Mouse (Mus musculus) ovary, adult 18-20 months (tissue): ENCODE measurements around the gene Fan1.

ENCODE experiments used
- DNase-seq: peaks from one replicate; pipeline ENCODE4 v3.0.0; 2022; ENCODE audit warnings: low spot score, mixed read lengths

Fan1 gene

DNA sequence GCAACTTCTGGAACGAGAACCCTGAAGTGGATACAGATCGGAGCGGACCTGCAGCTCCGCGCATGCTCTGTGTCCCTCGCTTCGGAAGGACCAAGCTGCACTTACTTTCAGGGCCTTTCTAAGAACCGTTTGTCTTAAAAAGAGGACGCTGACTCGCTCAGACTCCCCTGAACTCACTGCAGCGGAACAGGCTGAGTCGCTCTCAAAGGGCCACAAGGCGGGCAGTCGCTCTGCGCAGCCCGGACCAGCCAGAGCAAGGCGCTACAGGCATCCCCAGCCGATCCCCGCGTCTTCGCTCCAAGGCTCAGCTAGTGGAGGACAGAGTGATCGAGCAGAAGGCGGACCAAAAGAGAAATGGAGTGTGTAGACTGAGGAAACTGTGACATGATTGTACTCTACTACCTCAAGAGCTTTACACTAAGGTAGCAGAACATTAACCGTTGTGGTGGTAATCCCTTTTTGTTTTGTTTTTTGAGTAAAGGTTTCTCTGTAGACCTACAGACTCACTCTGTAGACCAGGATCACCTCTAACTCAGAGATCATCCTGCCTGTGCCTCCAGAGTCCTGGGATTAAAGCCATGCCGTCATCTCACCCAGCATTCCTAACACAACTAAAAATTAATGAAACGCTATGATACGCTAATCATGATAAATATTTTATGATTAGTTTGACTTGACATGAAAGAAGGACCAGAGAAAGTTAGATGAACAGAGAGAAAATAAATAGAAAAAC, at the start of gene Fan1:
Fan1 (minus strand) TSS at position 266 of the 733 bp plus-strand sequence.
- DNase-seq = peak; percentile 70

- no peak for DNase-seq
These were observed 30.1 kb upstream of the Fan1 start for GRCm38 (mm10) chr7:64403989-64404388.

GRCm38 (mm10) chr7:64402452-64402851, 28.6 kb upstream of the Fan1 start:
- DNase-seq = no peak

- no peak for DNase-seq
These were observed 26.8 kb upstream of the Fan1 start for GRCm38 (mm10) chr7:64400725-64401124.

- no peak for DNase-seq
These were observed 18.9 kb upstream of the Fan1 start for GRCm38 (mm10) chr7:64392819-64393151.

GRCm38 (mm10) chr7:64392122-64392818, 18.4 kb upstream of the Fan1 start, which contains the start of the genes Mphosph10 and Mcee:
Gene Mphosph10 (minus strand): TSS chr7:64392268.
Gene Mcee (plus strand): TSS chr7:64392607.
- peak; percentile 96 for DNase-seq

DNA sequence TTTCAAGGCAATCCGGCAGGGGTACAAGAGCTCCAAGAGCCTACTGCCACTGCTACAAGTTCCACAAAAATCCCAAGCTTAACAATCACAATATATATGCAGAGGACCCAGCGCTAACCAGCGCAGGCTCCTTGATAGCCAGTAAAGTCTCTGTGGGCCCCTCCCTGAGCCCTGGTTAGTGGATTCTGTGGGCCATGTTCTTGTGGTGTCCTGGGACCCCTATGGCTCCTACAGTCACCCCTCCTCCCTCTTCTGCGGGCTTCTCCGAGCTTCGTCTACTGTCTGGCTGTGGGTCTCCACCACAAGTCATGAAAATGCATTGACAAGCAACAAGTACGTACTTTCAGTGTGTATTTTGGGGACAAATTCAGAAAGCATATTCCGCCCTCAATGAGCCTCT, 17.6 kb upstream of the Fan1 start:
- no peak for DNase-seq

DNA sequence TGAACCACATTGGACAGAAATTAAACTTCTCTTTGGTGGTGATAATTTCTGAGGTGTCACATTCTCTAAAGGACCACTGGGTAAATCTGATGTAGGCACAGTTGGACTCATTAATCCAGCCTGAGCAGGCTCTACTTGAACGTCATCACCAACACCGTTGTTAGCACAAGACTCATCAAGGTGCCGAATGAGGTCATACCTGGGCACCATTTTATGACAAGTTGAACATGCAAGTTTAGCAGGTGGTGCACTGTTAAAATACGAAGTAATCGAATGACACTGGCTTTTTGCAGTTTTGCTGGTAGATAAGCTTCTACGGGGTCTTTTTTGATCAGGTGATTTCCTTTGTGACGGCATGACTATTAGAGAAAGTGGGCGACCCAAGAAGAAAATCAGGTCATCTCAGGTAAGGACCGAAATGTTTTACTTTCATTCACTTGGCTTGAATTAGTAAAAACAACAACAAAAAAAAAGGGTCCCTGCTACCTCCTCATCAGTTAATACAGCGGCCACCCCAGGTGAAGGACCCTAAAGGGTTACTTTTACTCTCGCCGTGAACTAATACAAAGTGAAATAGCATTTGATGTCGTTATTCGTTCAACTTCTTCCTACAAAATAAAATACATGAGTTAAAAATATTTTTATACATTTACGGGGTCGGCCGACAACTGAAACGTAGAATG, 607 bp downstream of the Fan1 start:
- DNase-seq = no peak

DNA sequence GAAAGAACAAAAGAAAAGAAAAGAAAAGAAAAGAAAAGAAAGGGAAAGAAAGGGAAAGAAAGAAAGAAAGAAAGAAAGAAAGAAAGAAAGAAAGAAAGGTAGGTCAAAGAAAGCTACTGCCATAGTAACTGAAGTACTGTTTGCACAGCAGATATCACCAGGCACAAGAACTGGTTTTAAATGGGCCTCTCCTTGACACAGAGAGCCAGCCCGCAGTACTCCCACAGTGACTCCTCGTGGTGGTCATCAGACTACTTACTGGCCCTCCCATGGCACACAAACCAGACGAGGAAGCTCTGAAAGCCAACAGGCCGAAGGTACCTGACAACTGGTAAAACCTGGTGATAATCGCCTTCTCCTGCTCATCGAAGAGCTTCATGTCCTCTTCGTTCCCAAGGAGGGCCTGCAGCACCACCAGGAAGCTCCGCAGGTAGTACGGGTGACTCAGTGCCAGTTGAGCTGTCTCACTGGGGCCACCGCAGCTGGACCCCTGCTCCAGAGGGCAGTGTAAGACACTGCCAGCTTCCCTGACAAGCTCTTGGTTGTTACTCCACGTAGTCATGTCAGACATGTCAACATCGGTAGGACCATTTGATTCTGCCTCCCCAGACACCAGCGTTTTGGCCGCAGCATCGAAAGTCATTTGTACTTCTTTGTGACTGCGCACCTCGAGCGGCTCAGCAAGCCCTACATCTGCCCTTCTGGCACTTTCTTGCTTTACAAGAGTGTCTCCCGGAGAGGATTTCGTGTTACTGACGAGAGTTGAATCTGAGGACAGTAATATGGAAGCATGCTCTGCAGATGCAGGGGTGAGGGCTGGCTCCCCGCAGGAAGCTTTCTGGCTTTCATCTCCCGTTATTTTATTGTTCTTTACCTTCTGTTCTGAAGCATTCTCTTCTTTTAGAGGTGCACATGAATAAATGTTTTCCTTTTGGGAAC, 1.7 kb downstream of the Fan1 start:
- no peak for DNase-seq

GRCm38 (mm10) chr7:64369841-64370240, 4.1 kb downstream of the Fan1 start:
- DNase-seq = no peak

DNA sequence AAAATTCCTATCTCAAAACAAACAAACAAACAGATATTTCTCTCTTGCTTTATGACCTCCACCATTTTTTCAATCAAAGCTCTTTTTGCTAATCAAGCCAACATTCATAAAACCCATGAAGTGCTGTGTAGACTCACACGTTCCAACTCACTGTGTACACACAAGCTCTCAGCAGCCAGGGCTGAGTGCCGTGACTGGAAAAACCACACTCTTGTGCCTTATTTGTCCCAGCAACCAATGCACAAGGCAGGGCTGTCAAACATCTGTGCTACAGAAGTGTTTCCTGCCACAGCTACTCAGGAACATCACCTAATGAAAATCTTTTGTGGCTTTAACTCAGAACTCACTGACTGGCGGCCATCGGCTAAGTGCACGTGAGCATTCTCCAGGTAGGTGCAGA, 8.0 kb downstream of the Fan1 start:
- no peak for DNase-seq

DNA sequence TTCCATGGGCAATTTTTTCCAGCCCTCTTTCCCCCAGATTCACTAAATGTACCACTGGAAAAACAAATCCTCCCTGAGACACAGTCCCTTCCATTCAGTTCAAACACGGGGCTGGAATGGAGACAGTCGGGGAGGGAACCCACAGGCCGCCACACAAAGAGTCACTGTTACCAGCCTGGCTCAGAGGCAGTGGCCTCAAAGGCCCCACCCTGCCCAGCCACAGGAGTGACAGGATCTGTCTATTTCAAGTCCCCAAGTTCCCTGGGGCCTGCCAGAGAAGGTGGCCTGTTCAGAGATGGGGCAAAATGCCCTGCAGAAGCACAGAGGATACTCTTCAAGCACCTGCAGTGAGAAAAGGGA, 13.3 kb downstream of the Fan1 start:
- no peak for DNase-seq

GRCm38 (mm10) chr7:64359943-64360585, 13.8 kb downstream of the Fan1 start:
- no peak for DNase-seq

DNA sequence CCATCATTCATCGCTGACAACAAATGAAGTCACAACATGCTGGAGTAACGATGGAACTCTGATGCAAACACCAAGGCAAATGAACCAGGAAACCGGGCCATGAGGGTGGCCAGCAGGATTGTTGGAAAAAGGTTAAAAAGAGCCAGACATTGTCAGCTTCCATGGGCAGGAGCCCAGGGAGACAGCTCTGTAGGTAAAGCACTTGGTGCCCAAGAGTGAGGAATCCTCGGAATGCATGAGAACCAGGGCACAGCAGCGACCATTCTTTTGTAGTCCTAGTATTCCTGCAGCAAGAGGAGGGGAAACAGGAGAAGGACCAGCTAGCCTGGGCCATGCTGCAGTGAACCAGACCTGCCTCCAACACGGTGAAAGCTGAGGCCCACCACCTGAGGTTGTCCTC, 15.2 kb downstream of the Fan1 start:
- DNase-seq = no peak

- peak; percentile 85 for DNase-seq
These were observed 16.5 kb downstream of the Fan1 start for GRCm38 (mm10) chr7:64357405-64357804.

- no peak for DNase-seq
These were observed 17.2 kb downstream of the Fan1 start for GRCm38 (mm10) chr7:64356661-64357060.

GRCm38 (mm10) chr7:64354206-64354605, 19.7 kb downstream of the Fan1 start:
- no peak for DNase-seq

DNA sequence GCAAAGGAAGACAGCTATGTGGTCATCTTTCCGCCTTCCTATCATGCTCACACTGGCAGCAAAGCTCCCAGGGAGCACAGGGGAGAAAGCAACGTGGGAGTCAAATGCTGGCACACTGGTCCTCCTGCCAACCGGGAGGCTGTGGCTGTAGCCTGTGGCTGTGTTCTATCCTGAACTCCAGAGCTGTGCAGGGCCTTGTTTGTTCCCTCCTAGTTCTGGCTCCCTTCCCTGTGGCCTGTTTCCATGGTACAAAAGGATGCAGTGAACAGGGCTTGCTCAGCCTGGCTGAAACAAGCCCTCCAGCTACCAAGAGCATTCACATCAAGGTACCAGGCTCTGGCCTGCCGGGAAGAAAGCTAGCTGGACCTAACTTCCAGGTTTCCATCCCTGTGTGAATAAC, 22.8 kb downstream of the Fan1 start:
- DNase-seq = no peak

GRCm38 (mm10) chr7:64349147-64349861, 24.6 kb downstream of the Fan1 start:
- DNase-seq = no peak

GRCm38 (mm10) chr7:64347813-64348212, 26.1 kb downstream of the Fan1 start:
- no peak for DNase-seq

- no peak for DNase-seq
These were observed 41.2 kb downstream of the Fan1 start for GRCm38 (mm10) chr7:64332686-64333085.
